Mouse (Mus musculus) WW6 (cell line): ENCODE measurements around the gene Ipo4.

ENCODE experiments used
- DNase-seq: peaks from one replicate; pipeline ENCODE4 v3.0.0-alpha.2; 2013; ENCODE audit warnings: low read depth, low spot score

The Ipo4 gene

GRCm38 (mm10) chr14:55590748-55591330 is 44.9 kb downstream of the Ipo4 start, which contains the start of gene Psme2:
Psme2 (minus strand) TSS chr14:55591113.
- peak; percentile 89 for DNase-seq

GRCm38 (mm10) chr14:55589771-55590448 is 45.8 kb downstream of the Ipo4 start:
- DNase-seq: no peak

- DNase-seq: no peak
Measured at GRCm38 (mm10) chr14:55589271-55589670, 46.5 kb downstream of the Ipo4 start.

GRCm38 (mm10) chr14:55586149-55586548 is 49.6 kb downstream of the Ipo4 start:
- no peak for DNase-seq

- no peak for DNase-seq
Measured at GRCm38 (mm10) chr14:55585566-55585960, 50.2 kb downstream of the Ipo4 start.

GRCm38 (mm10) chr14:55584702-55585565 is 50.8 kb downstream of the Ipo4 start, which contains the start of gene Emc9:
Emc9 (minus strand) TSS chr14:55585302.
- no peak for DNase-seq

- DNase-seq: no peak
Measured at GRCm38 (mm10) chr14:55584303-55584701, 51.5 kb downstream of the Ipo4 start.

GRCm38 (mm10) chr14:55581981-55582681 is 53.6 kb downstream of the Ipo4 start:
- DNase-seq: no peak

- DNase-seq: no peak
Measured at GRCm38 (mm10) chr14:55580731-55581130, 55.0 kb downstream of the Ipo4 start.

- no peak for DNase-seq
Measured at GRCm38 (mm10) chr14:55579511-55580496, 56.0 kb downstream of the Ipo4 start.

GRCm38 (mm10) chr14:55578668-55579269 is 57.0 kb downstream of the Ipo4 start:
- DNase-seq: no peak

GRCm38 (mm10) chr14:55577871-55578667 is 57.7 kb downstream of the Ipo4 start, which contains the start of gene Psme1:
Psme1 (plus strand) TSS chr14:55578123.
- no peak for DNase-seq

GRCm38 (mm10) chr14:55576376-55576775 is 59.4 kb downstream of the Ipo4 start:
- DNase-seq: no peak

- DNase-seq: no peak
Measured at GRCm38 (mm10) chr14:55575711-55576110, 60.0 kb downstream of the Ipo4 start.
